Comparison of ENCODE assay signal across 20 mouse cellular contexts in genomic region chr7:64626494-64626893, GRCm38 (mm10).
DNase-seq lines count a peak whose midpoint lies in the region; ATAC-seq lines count a peak whose summit lies in the region.
"Had no signal": no experiment of that assay in that cellular context is flagged by ENCODE, and none has a peak within 500 bp of the region (broad histone marks: within the 10 kb centered on the region; RNA-seq: fewer than 3 reads in every experiment).

No protein-coding gene starts in this region.

- peaks cover 11% of the 10 kb centered on the region for H3K4me1 ChIP-seq in embryonic facial prominence, embryonic 14.5 days (ENCODE audit: control insufficient read depth, insufficient read depth, low read length)
- H3K4me1 ChIP-seq in embryonic facial prominence, embryonic 10.5 days: peaks cover 10% of the 10 kb centered on the region
- peaks cover 2% of the 10 kb centered on the region; the same call in 1 of the 2 replicates for H3K4me1 ChIP-seq in kidney, embryonic 14.5 days (ENCODE audit: control insufficient read depth, insufficient read depth, low read length)
- peaks cover 17% of the 10 kb centered on the region for H3K4me1 ChIP-seq in midbrain, embryonic 16.5 days (ENCODE audit: control insufficient read depth, insufficient read depth, low read length)
- H3K4me1 ChIP-seq in midbrain, embryonic 11.5 days (ENCODE audit: control insufficient read depth, insufficient read depth, low read length): peaks cover 5% of the 10 kb centered on the region; the same call in 1 of the 2 replicates
- peaks cover 10% of the 10 kb centered on the region; the same call in 1 of the 2 replicates for H3K4me1 ChIP-seq in neural tube, embryonic 14.5 days (ENCODE audit: control insufficient read depth, insufficient read depth, low read length)

- H3K27ac ChIP-seq in embryonic facial prominence, embryonic 14.5 days (replicated peaks; ENCODE audit: low read depth, low read length): no peak overlapping the region
- no peak overlapping the region for H3K27ac ChIP-seq in embryonic facial prominence, embryonic 10.5 days (replicated peaks)
- H3K27ac ChIP-seq in kidney, embryonic 14.5 days (ENCODE audit: low read depth, low read length): no peak overlapping the region
- H3K27ac ChIP-seq in midbrain, embryonic 16.5 days (ENCODE audit: low read length): peak overlapping the region; percentile 40; the same call in 1 of the 2 replicates
- no peak overlapping the region for H3K27ac ChIP-seq in midbrain, embryonic 11.5 days (ENCODE audit: low read depth, low read length)
- 0 out of 2 replicates have a peak overlapping the region, but pooled peaks have one; percentile 45 for H3K27ac ChIP-seq in neural tube, embryonic 14.5 days (ENCODE audit: low read depth, low read length)
- H3K27ac ChIP-seq: forebrain, embryonic 12.5 days; hindbrain, embryonic 10.5 days; midbrain, embryonic 10.5 days had no signal

- DNase-seq in embryonic facial prominence, embryonic 14.5 days (ENCODE audit: low spot score): peak; percentile 19
- DNase-seq in embryonic facial prominence, embryonic 10.5 days (ENCODE audit: low spot score): no peak
- no peak for DNase-seq in kidney, adult 11 months
- no peak for DNase-seq in midbrain, embryonic 11.5 days (ENCODE audit: low spot score, missing footprints)
- DNase-seq: adrenal gland, postnatal 14 days; cerebellum, adult 18-20 months; cerebellum, postnatal 25 days; gastrocnemius, postnatal 25 days; kidney, adult 2 months; right cerebral cortex, postnatal 4 days had no signal

- no peak overlapping the region for H3K4me3 ChIP-seq in embryonic facial prominence, embryonic 14.5 days (ENCODE audit: low read depth, low read length)
- H3K4me3 ChIP-seq in embryonic facial prominence, embryonic 10.5 days: no peak overlapping the region
- no peak overlapping the region for H3K4me3 ChIP-seq in kidney, embryonic 14.5 days (ENCODE audit: low read length)
- no peak overlapping the region for H3K4me3 ChIP-seq in midbrain, embryonic 16.5 days (ENCODE audit: low read depth, low read length)
- H3K4me3 ChIP-seq in midbrain, embryonic 11.5 days (ENCODE audit: low read depth, low read length): no peak overlapping the region
- no peak overlapping the region for H3K4me3 ChIP-seq in neural tube, embryonic 14.5 days (ENCODE audit: low read depth, low read length)
- H3K4me3 ChIP-seq: forebrain, embryonic 12.5 days; hindbrain, embryonic 10.5 days; midbrain, embryonic 10.5 days had no signal

- no peaks in the 10 kb centered on the region for H3K36me3 ChIP-seq in embryonic facial prominence, embryonic 14.5 days (ENCODE audit: control insufficient read depth, insufficient read depth, low read length)
- H3K36me3 ChIP-seq in embryonic facial prominence, embryonic 10.5 days (replicated peaks): no peaks in the 10 kb centered on the region
- no peaks in the 10 kb centered on the region for H3K36me3 ChIP-seq in kidney, embryonic 14.5 days (ENCODE audit: control insufficient read depth, insufficient read depth, low read length)
- no peaks in the 10 kb centered on the region for H3K36me3 ChIP-seq in midbrain, embryonic 16.5 days (ENCODE audit: control insufficient read depth, insufficient read depth, low read length)
- no peaks in the 10 kb centered on the region for H3K36me3 ChIP-seq in midbrain, embryonic 11.5 days (ENCODE audit: control insufficient read depth, insufficient read depth, low read length)
- H3K36me3 ChIP-seq in neural tube, embryonic 14.5 days (ENCODE audit: control insufficient read depth, insufficient read depth, low read length): no peaks in the 10 kb centered on the region
- H3K36me3 ChIP-seq: forebrain, embryonic 12.5 days; hindbrain, embryonic 10.5 days; midbrain, embryonic 10.5 days had no signal

- WGBS in embryonic facial prominence, embryonic 14.5 days: 62% methylated on average over 8 of the region's 8 CpGs
- 88% methylated on average over 8 of the region's 8 CpGs for WGBS in embryonic facial prominence, embryonic 10.5 days
- WGBS in kidney, embryonic 14.5 days: 35% methylated on average over 8 of the region's 8 CpGs
- WGBS in midbrain, embryonic 16.5 days: 85% methylated on average over 8 of the region's 8 CpGs
- WGBS in midbrain, embryonic 11.5 days: 90% methylated on average over 8 of the region's 8 CpGs
- WGBS in neural tube, embryonic 14.5 days: 21% methylated on average over 8 of the region's 8 CpGs

- H3K4me2 ChIP-seq in embryonic facial prominence, embryonic 14.5 days (ENCODE audit: low read depth, low read length): no peak overlapping the region
- H3K4me2 ChIP-seq in kidney, embryonic 14.5 days (replicated peaks; ENCODE audit: low read depth, low read length): no peak overlapping the region
- no peak overlapping the region for H3K4me2 ChIP-seq in midbrain, embryonic 16.5 days (ENCODE audit: low read length)
- H3K4me2 ChIP-seq in midbrain, embryonic 11.5 days: no peak overlapping the region
- no peak overlapping the region for H3K4me2 ChIP-seq in neural tube, embryonic 14.5 days (ENCODE audit: low read depth, low read length)
- H3K4me2 ChIP-seq: forebrain, embryonic 12.5 days; liver, embryonic 11.5 days had no signal

- no peaks in the 10 kb centered on the region for H3K27me3 ChIP-seq in embryonic facial prominence, embryonic 14.5 days (replicated peaks; ENCODE audit: control insufficient read depth, insufficient read depth, low read length)
- H3K27me3 ChIP-seq in embryonic facial prominence, embryonic 10.5 days (replicated peaks; ENCODE audit: low read depth, poor library complexity, severe bottlenecking): no peaks in the 10 kb centered on the region
- H3K27me3 ChIP-seq in kidney, embryonic 14.5 days (ENCODE audit: control insufficient read depth, insufficient read depth, low read length): no peaks in the 10 kb centered on the region
- no peaks in the 10 kb centered on the region for H3K27me3 ChIP-seq in midbrain, embryonic 16.5 days (ENCODE audit: control insufficient read depth, insufficient read depth, low read depth, low read length)
- H3K27me3 ChIP-seq in midbrain, embryonic 11.5 days (ENCODE audit: control insufficient read depth, insufficient read depth, low read length): no peaks in the 10 kb centered on the region
- H3K27me3 ChIP-seq in neural tube, embryonic 14.5 days (ENCODE audit: control insufficient read depth, insufficient read depth, low read length): no peaks in the 10 kb centered on the region
- H3K27me3 ChIP-seq: forebrain, embryonic 12.5 days had no signal

- H3K9ac ChIP-seq in embryonic facial prominence, embryonic 14.5 days (ENCODE audit: low read depth, low read length): no peak overlapping the region
- no peak overlapping the region for H3K9ac ChIP-seq in kidney, embryonic 14.5 days (ENCODE audit: low read depth, low read length)
- no peak overlapping the region for H3K9ac ChIP-seq in midbrain, embryonic 16.5 days (ENCODE audit: low read depth, low read length)
- no peak overlapping the region for H3K9ac ChIP-seq in midbrain, embryonic 11.5 days (ENCODE audit: low read length)
- no peak overlapping the region for H3K9ac ChIP-seq in neural tube, embryonic 14.5 days (replicated peaks; ENCODE audit: low read depth, low read length)
- H3K9ac ChIP-seq: forebrain, embryonic 12.5 days had no signal

- H3K9me3 ChIP-seq in embryonic facial prominence, embryonic 14.5 days (ENCODE audit: control insufficient read depth, low read length): no peaks in the 10 kb centered on the region
- H3K9me3 ChIP-seq in embryonic facial prominence, embryonic 10.5 days: no peaks in the 10 kb centered on the region
- no peaks in the 10 kb centered on the region for H3K9me3 ChIP-seq in kidney, embryonic 14.5 days (ENCODE audit: control insufficient read depth, low read length)
- no peaks in the 10 kb centered on the region for H3K9me3 ChIP-seq in midbrain, embryonic 16.5 days (replicated peaks; ENCODE audit: control insufficient read depth, low read length, poor library complexity, severe bottlenecking)
- no peaks in the 10 kb centered on the region for H3K9me3 ChIP-seq in midbrain, embryonic 11.5 days (ENCODE audit: control insufficient read depth, low read length)
- no peaks in the 10 kb centered on the region for H3K9me3 ChIP-seq in neural tube, embryonic 14.5 days (ENCODE audit: control insufficient read depth, low read length)
- H3K9me3 ChIP-seq: forebrain, embryonic 12.5 days; midbrain, embryonic 10.5 days had no signal

- no peak for ATAC-seq in embryonic facial prominence, embryonic 14.5 days (ENCODE audit: low read depth)
- peak; percentile 69; the same call in 1 of the 2 replicates for ATAC-seq in kidney, embryonic 14.5 days (ENCODE audit: low FRiP score, low TSS enrichment)
- no peak for ATAC-seq in midbrain, embryonic 16.5 days
- ATAC-seq in midbrain, embryonic 11.5 days (ENCODE audit: low FRiP score): no peak
- ATAC-seq in neural tube, embryonic 14.5 days (ENCODE audit: low read depth): peak; percentile 72
- ATAC-seq in inflammation-experienced regulatory T-cells, adult 6 months: no peak
- ATAC-seq: activated CD4-positive, CD25-positive, alpha-beta regulatory T cell, adult 4 months; CD4-positive, CD25-positive, alpha-beta regulatory T cell, adult 4 months had no signal

Comparison
In these comparisons a context has a peak if more than half of its experiments do, and no peak if none do; other contexts are left out.
1. H3K27ac ChIP-seq: peak in midbrain, embryonic 16.5 days (single experiment) and neural tube, embryonic 14.5 days (single experiment); none in embryonic facial prominence, embryonic 14.5 days (single experiment), embryonic facial prominence, embryonic 10.5 days (single experiment), kidney, embryonic 14.5 days (single experiment) and midbrain, embryonic 11.5 days (single experiment).
2. ATAC-seq: peak in kidney, embryonic 14.5 days (single experiment) and neural tube, embryonic 14.5 days (single experiment); none in embryonic facial prominence, embryonic 14.5 days (single experiment), midbrain, embryonic 16.5 days (single experiment), midbrain, embryonic 11.5 days (single experiment) and inflammation-experienced regulatory T-cells, adult 6 months (single experiment).